Mouse (Mus musculus): ENCODE results near the gene Crocc.
A peak's percentile ranks its signal among the peaks of the same experiment; 100 is the strongest.

Crocc gene

GRCm38 (mm10) chr4:141066709-141067515 lies 6.6 kb upstream of the Crocc start:
- DNase-seq = no peak

- peak; percentile 82 to 84 for DNase-seq
Measured at GRCm38 (mm10) chr4:141065123-141065522, 4.8 kb upstream of the Crocc start.

- no peak for DNase-seq
Measured at GRCm38 (mm10) chr4:141064104-141064659, 3.8 kb upstream of the Crocc start.

- no peak for DNase-seq
Measured at GRCm38 (mm10) chr4:141059616-141060425, 529 bp downstream of the Crocc start.

GRCm38 (mm10) chr4:141058835-141059234 lies 1.5 kb downstream of the Crocc start:
- DNase-seq = no peak

- no peak for DNase-seq
Measured at GRCm38 (mm10) chr4:141056970-141057369, 3.4 kb downstream of the Crocc start.

- no peak for DNase-seq
Measured at GRCm38 (mm10) chr4:141053568-141054161, 6.7 kb downstream of the Crocc start.

- no peak for DNase-seq
Measured at GRCm38 (mm10) chr4:141053138-141053537, 7.2 kb downstream of the Crocc start.

- DNase-seq = no peak
Measured at GRCm38 (mm10) chr4:141052442-141052841, 7.9 kb downstream of the Crocc start.

- DNase-seq = no peak
Measured at GRCm38 (mm10) chr4:141049476-141049835, 10.9 kb downstream of the Crocc start.

- DNase-seq = no peak
Measured at GRCm38 (mm10) chr4:141048810-141049475, 11.4 kb downstream of the Crocc start.

GRCm38 (mm10) chr4:141044816-141045215 lies 15.5 kb downstream of the Crocc start:
- peak; percentile 64 to 66 for DNase-seq

GRCm38 (mm10) chr4:141041117-141041516 lies 19.2 kb downstream of the Crocc start:
- DNase-seq = no peak

GRCm38 (mm10) chr4:141033606-141034549 lies 26.5 kb downstream of the Crocc start:
- no peak for DNase-seq

GRCm38 (mm10) chr4:141031733-141032132 lies 28.6 kb downstream of the Crocc start:
- peak; percentile 76 to 78 for DNase-seq

GRCm38 (mm10) chr4:141030541-141031206 lies 29.7 kb downstream of the Crocc start:
- no peak for DNase-seq

- no peak for DNase-seq
Measured at GRCm38 (mm10) chr4:141024992-141025391, 35.4 kb downstream of the Crocc start.

- no peak for DNase-seq
Measured at GRCm38 (mm10) chr4:141024052-141024451, 36.3 kb downstream of the Crocc start.

GRCm38 (mm10) chr4:141021614-141021929 lies 38.8 kb downstream of the Crocc start:
- DNase-seq = no peak

- no peak for DNase-seq
Measured at GRCm38 (mm10) chr4:141020811-141021613, 39.3 kb downstream of the Crocc start.
